Mouse (Mus musculus) erythroblast, embryonic 14.5 days (primary cell): Measurements from ENCODE around the gene Capza2. TPM values are rescaled to one million over a fixed set of nuclear protein-coding genes. Genes with fewer than 3 reads are reported as not detected.
A peak's percentile ranks its signal among the peaks of the same experiment; 100 is the strongest.

Experiments used
- H3K27me3 ChIP-seq: 2 replicates; pipeline ENCODE4 v1.6.1; 2012; ENCODE audit warnings: inconsistent platforms; ENCODE audit not compliant: control insufficient read depth
- H3K36me3 ChIP-seq: 2 replicates; pipeline ENCODE4 v1.6.1; 2012; ENCODE audit warnings: mild to moderate bottlenecking, inconsistent platforms; ENCODE audit not compliant: control insufficient read depth
- H3K4me1 ChIP-seq: 2 replicates; pipeline ENCODE4 v1.6.1; 2012; ENCODE audit warnings: inconsistent platforms; ENCODE audit not compliant: control insufficient read depth
- H3K4me3 ChIP-seq: replicated peaks from 2 replicates; pipeline ENCODE3; 2012; ENCODE audit warnings: moderate library complexity, mild to moderate bottlenecking, inconsistent platforms
- H3K9me3 ChIP-seq: 2 replicates; pipeline ENCODE4 v1.6.1; 2012; ENCODE audit warnings: low read length, inconsistent platforms, mixed read lengths; ENCODE audit not compliant: control insufficient read depth
- GATA1 ChIP-seq: IDR thresholded peaks from 2 replicates; pipeline ENCODE4 v1.6.1; 2012; ENCODE audit warnings: low read length, inconsistent platforms, mixed read lengths
- TAL1 ChIP-seq: IDR thresholded peaks from 3 replicates; pipeline ENCODE4 v1.6.1; 2012; ENCODE audit warnings: low read length, inconsistent platforms, mixed read lengths
- polyA plus RNA-seq: library from polyadenylated mRNA; stranded (reverse); fragments of >175 nt; gene quantifications from 2 replicates; pipeline ENCODE4 v1.2.3, GENCODE M21; 2012

Capza2 gene
- polyA plus RNA-seq, 1 experiment: 0.60 TPM

- no peak for TF ChIP-seq TAL1
- no peak for TF ChIP-seq GATA1
- Histone ChIP-seq H3K9me3 (no peaks in the 10 kb centered on the region), H3K27me3 (no peaks in the 10 kb centered on the region), H3K4me3 (no peak overlapping the region), H3K36me3 (peaks cover 62% of the 10 kb centered on the region), H3K4me1 (no peaks in the 10 kb centered on the region)
Measured at GRCm38 (mm10) chr6:17667813-17668212, 31.8 kb downstream of the Capza2 start.

DNA sequence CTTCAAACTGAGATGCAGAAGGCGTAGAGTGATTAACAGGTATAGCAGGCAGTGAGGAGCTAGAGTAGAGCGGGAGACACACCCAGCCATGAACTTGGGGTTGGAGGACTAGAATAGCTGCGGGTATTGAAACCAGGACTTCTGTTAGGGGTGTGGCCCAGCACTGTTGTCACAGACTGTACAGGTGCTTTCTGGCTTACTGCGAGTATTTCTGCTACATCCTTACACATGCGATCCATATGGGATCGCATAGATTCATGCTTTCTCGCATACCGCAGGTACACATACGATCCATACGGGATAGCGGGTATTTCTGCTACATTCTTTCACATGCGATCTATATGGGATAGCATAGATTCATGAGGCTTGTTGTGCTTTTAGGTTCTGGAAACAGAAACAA lies 32.3 kb downstream of the Capza2 start:
- Histone ChIP-seq H3K4me1 (no peaks in the 10 kb centered on the region), H3K27me3 (no peaks in the 10 kb centered on the region), H3K9me3 (no peaks in the 10 kb centered on the region), H3K36me3 (peaks cover 57% of the 10 kb centered on the region), H3K4me3 (no peak overlapping the region)
- no peak for TF ChIP-seq TAL1
- TF ChIP-seq GATA1: no peak

- Histone ChIP-seq H3K4me3 (no peak overlapping the region), H3K4me1 (no peaks in the 10 kb centered on the region), H3K9me3 (no peaks in the 10 kb centered on the region), H3K36me3 (peaks cover 45% of the 10 kb centered on the region), H3K27me3 (peaks cover 2% of the 10 kb centered on the region; the same call in 1 of the 2 replicates)
- no peak for TF ChIP-seq GATA1
- no peak for TF ChIP-seq TAL1
Measured at GRCm38 (mm10) chr6:17669826-17670225, 33.8 kb downstream of the Capza2 start.

- TF ChIP-seq TAL1: no peak
- TF ChIP-seq GATA1: no peak
- H3K36me3 ChIP-seq: no peaks in the 10 kb centered on the region
- no peak overlapping the region for H3K4me3 ChIP-seq
- H3K4me1 ChIP-seq: peaks cover 13% of the 10 kb centered on the region
- peaks cover 2% of the 10 kb centered on the region; the same call in 1 of the 2 replicates for H3K27me3 ChIP-seq
- no peaks in the 10 kb centered on the region for H3K9me3 ChIP-seq
Measured at GRCm38 (mm10) chr6:17675019-17675756, 39.2 kb downstream of the Capza2 start.

- Histone ChIP-seq H3K9me3 (peaks cover 8% of the 10 kb centered on the region), H3K36me3 (peaks cover 5% of the 10 kb centered on the region), H3K4me1 (peaks cover 30% of the 10 kb centered on the region), H3K4me3 (no peak overlapping the region), H3K27me3 (peaks cover 7% of the 10 kb centered on the region)
- TF ChIP-seq TAL1 (no peak), GATA1 (no peak)
Measured at GRCm38 (mm10) chr6:17677008-17677407, 41.0 kb downstream of the Capza2 start.

- TF ChIP-seq TAL1 (peak; percentile 34; the same call in 1 of the 3 replicates), GATA1 (no peak)
- peaks cover 8% of the 10 kb centered on the region for H3K9me3 ChIP-seq
- H3K4me3 ChIP-seq: no peak overlapping the region
- peaks cover 30% of the 10 kb centered on the region for H3K4me1 ChIP-seq
- H3K36me3 ChIP-seq: peaks cover 5% of the 10 kb centered on the region
- H3K27me3 ChIP-seq: peaks cover 5% of the 10 kb centered on the region
Measured at GRCm38 (mm10) chr6:17680266-17680925, 44.4 kb downstream of the Capza2 start.

DNA sequence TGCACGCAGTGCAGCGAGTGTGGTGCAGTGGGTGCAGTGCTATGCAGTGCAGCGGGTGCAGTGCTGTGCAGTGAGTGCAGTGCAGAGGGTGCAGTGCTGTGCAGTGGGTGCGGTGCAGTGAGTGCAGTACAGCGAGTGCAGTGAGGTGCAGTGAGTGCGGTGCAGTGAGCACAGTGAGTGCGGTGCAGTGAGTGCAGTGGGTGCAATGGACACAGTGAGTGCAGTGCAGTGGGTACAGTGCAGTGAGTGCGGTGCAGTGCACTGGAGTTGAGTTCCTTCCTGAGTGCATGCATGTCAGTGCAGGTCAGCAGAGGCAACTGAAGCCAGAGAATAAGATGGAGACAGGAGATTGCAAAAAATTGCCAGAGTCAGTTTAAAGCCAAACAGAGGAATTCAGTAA lies 45.8 kb downstream of the Capza2 start:
- Histone ChIP-seq H3K4me1 (peaks cover 30% of the 10 kb centered on the region), H3K4me3 (no peak overlapping the region)
- no peak for TF ChIP-seq TAL1
- no peak for TF ChIP-seq GATA1

DNA sequence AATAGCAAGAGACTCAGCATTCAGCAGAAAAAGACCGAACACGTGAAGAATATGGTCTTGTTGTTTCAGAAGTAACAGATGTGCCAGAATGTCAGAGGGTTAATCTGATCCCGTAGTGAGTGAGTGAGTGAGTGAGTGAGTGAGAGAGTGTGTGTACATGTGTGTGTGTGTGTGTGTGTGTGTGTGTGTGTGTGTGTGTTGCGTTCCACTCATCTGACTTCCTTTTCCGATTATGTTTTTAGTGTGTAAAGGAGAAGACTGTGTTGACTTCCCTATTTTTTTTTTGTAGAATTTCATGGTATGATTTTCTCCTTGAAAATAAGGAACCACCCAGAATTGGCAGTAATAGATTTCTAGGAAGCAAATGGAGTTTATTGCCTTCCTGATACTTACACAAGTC lies 52.6 kb downstream of the Capza2 start:
- Histone ChIP-seq H3K36me3 (no peaks in the 10 kb centered on the region), H3K4me3 (no peak overlapping the region), H3K27me3 (no peaks in the 10 kb centered on the region), H3K9me3 (peaks cover 5% of the 10 kb centered on the region), H3K4me1 (peaks cover 8% of the 10 kb centered on the region)
- TF ChIP-seq TAL1: no peak
- TF ChIP-seq GATA1: no peak

More for the DNA sequence above, 45.8 kb downstream of the Capza2 start:
- Histone ChIP-seq H3K27me3 (peaks cover 5% of the 10 kb centered on the region), H3K36me3 (peaks cover 5% of the 10 kb centered on the region), H3K9me3 (peaks cover 8% of the 10 kb centered on the region)

DNA sequence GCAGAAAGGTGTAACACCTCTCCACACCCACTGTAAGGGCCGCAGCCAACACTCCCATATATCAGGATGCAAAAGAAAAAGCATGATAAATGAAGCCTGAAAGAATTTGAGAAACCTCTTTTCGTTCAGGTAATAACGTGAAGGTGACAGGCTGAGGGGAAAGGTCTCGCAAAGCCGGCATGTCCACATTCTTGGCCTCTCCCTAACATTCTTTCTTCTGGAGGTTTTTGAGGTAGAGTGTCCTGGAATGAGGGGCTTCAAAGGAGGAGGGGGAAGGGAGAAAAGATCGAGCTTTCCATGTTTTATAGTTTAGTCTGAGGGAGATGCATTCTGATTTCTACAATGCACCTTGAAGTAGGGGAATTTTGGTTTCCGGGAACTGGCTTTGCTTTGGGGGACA lies 56.6 kb downstream of the Capza2 start, which contains the start of gene St7:
TSS of gene St7 (plus strand) at position 287 of the 400 bp plus-strand sequence.
- TF ChIP-seq TAL1: no peak
- TF ChIP-seq GATA1: no peak
- Histone ChIP-seq H3K4me1 (peaks cover 30% of the 10 kb centered on the region), H3K27me3 (no peaks in the 10 kb centered on the region), H3K36me3 (peaks cover 5% of the 10 kb centered on the region), H3K9me3 (no peaks in the 10 kb centered on the region), H3K4me3 (peak within 1 kb of the TSS; percentile 94)
